Mouse (Mus musculus) embryonic fibroblast, embryonic 13.5 days (primary cell): Measurements from ENCODE around the gene Gm21188.
"Not testable (repeated sequence)": the region's sequence is repeated elsewhere in the genome, so short reads cannot be mapped to it uniquely, and the experiment has no call there.

Experiments
- CTCF ChIP-seq: IDR thresholded peaks from 2 replicates; pipeline ENCODE4 v1.5.1; 2011; ENCODE audit warnings: mild to moderate bottlenecking, control low read depth, low read length, moderate library complexity, borderline replicate concordance; ENCODE audit not compliant: insufficient read depth
- POLR2A ChIP-seq: IDR thresholded peaks from 2 replicates; pipeline ENCODE4 v1.6.1; 2011; ENCODE audit warnings: low read depth, mild to moderate bottlenecking, control low read depth, low read length, moderate library complexity

- TF ChIP-seq CTCF, POLR2A: not testable (repeated sequence)
These were observed 17.4 kb downstream of the Gm21188 start for GRCm38 (mm10) chr13:120034637-120035036.
